Comparison of ENCODE assay signal across 23 mouse cellular contexts in genomic region chr1:127387661-127388060, GRCm38 (mm10).
"Had no signal": no experiment of that assay in that cellular context is flagged by ENCODE, and none has a peak within 500 bp of the region (broad histone marks: within the 10 kb centered on the region; RNA-seq: fewer than 3 reads in every experiment).

No protein-coding gene starts in this region.

- H3K9me3 ChIP-seq: heart, embryonic 10.5 days; intestine, embryonic 15.5 days; liver, embryonic 12.5 days had no signal

- H3K27ac ChIP-seq: gastrocnemius, adult 2 months; heart, embryonic 10.5 days; hindbrain, embryonic 10.5 days; hindbrain, embryonic 12.5 days; hindbrain, embryonic 14.5 days; intestine, embryonic 15.5 days; layer of hippocampus, adult 2 months; left cerebral cortex, adult 2 months; limb, embryonic 15.5 days; liver, embryonic 12.5 days; liver, embryonic 14.5 days had no signal

- H3K4me2 ChIP-seq: heart, embryonic 12.5 days; hindbrain, embryonic 12.5 days; hindbrain, embryonic 14.5 days; intestine, embryonic 15.5 days; limb, embryonic 15.5 days; liver, embryonic 12.5 days had no signal

- DNase-seq: gastrocnemius, adult 2 months; gastrocnemius, postnatal 10 days; gastrocnemius, postnatal 25 days; heart, adult 18-20 months; heart, postnatal 10 days; heart, postnatal 4 days; kidney, adult 9 months; kidney, postnatal 14 days; lung, adult 18-20 months had no signal

- H3K27me3 ChIP-seq: heart, embryonic 12.5 days; hindbrain, embryonic 12.5 days; intestine, embryonic 15.5 days; limb, embryonic 15.5 days; liver, embryonic 12.5 days had no signal

- H3K9ac ChIP-seq: heart, embryonic 12.5 days; hindbrain, embryonic 12.5 days; hindbrain, embryonic 14.5 days; intestine, embryonic 15.5 days; limb, embryonic 15.5 days; liver, embryonic 12.5 days; liver, embryonic 14.5 days had no signal

- H3K4me3 ChIP-seq: gastrocnemius, adult 2 months; heart, embryonic 10.5 days; heart, embryonic 12.5 days; hindbrain, embryonic 10.5 days; hindbrain, embryonic 12.5 days; intestine, embryonic 15.5 days; layer of hippocampus, adult 2 months; left cerebral cortex, adult 2 months; limb, embryonic 15.5 days; liver, embryonic 12.5 days had no signal

- H3K4me1 ChIP-seq: heart, embryonic 10.5 days; heart, embryonic 12.5 days; intestine, embryonic 15.5 days; liver, embryonic 12.5 days had no signal

- ATAC-seq: hindbrain, embryonic 16.5 days; inflammation-experienced regulatory T-cells, adult 6 months; intestine, embryonic 15.5 days; intestine, postnatal 0 days; liver, embryonic 12.5 days had no signal
